Mouse (Mus musculus) lung, postnatal 0 days (tissue): ENCODE data around the gene Gprc5a. TPM values are rescaled to one million over a fixed set of nuclear protein-coding genes. Genes with fewer than 3 reads are reported as not detected.

Experiments used
- ATAC-seq: fragments of 200-750 bp; cut with Nextera tagmentation; 2 replicates; pipeline ENCODE4 v1.8.0; 2017; ENCODE audit warnings: moderate library complexity
- DNase-seq: peaks from one replicate; pipeline ENCODE4 v3.0.0-alpha.2; 2016; ENCODE audit warnings: low spot score
- H3K27ac ChIP-seq: fragments of 300-500 bp; sonication (generic); 2 replicates; pipeline ENCODE4 v1.5.1; 2014; ENCODE audit warnings: antibody characterized with exemption, mild to moderate bottlenecking, low read length, mixed read lengths
- H3K27me3 ChIP-seq: fragments of 300-500 bp; sonication (generic); replicated peaks from 2 replicates; pipeline ENCODE4 v1.6.1; 2014; ENCODE audit warnings: low read length, mixed read lengths; ENCODE audit not compliant: insufficient read depth
- H3K36me3 ChIP-seq: fragments of 300-500 bp; sonication (generic); 2 replicates; pipeline ENCODE4 v1.6.1; 2014; ENCODE audit warnings: low read length, mixed read lengths; ENCODE audit not compliant: insufficient read depth
- H3K4me1 ChIP-seq: fragments of 300-500 bp; sonication (generic); 2 replicates; pipeline ENCODE4 v1.6.1; 2014; ENCODE audit warnings: antibody characterized with exemption, low read depth, low read length, mixed read lengths; ENCODE audit not compliant: insufficient read depth
- H3K4me2 ChIP-seq: fragments of 300-500 bp; sonication (generic); replicated peaks from 2 replicates; pipeline ENCODE4 v1.6.1; 2014; ENCODE audit warnings: low read depth, mild to moderate bottlenecking, low read length, moderate library complexity, mixed read lengths
- H3K4me3 ChIP-seq: fragments of 300-500 bp; sonication (generic); 2 replicates; pipeline ENCODE4 v1.5.1; 2014; ENCODE audit warnings: low read depth, low read length
- H3K9ac ChIP-seq: fragments of 300-500 bp; sonication (generic); replicated peaks from 2 replicates; pipeline ENCODE4 v1.6.1; 2014; ENCODE audit warnings: low read depth, mild to moderate bottlenecking
- H3K9me3 ChIP-seq: fragments of 300-500 bp; sonication (generic); 2 replicates; pipeline ENCODE4 v1.6.1; 2016; ENCODE audit warnings: low read length, mixed read lengths
- CTCF ChIP-seq: IDR thresholded peaks from 2 replicates; pipeline ENCODE4 v1.5.1; 2016; ENCODE audit warnings: antibody characterized with exemption, mild to moderate bottlenecking
- EP300 ChIP-seq: IDR thresholded peaks from 2 replicates; pipeline ENCODE4 v1.6.1; 2016; ENCODE audit warnings: antibody characterized with exemption, mild to moderate bottlenecking, control low read depth
- WGBS: fragments of 180-500 bp; shearing (Covaris S2); extraction: QIAGEN DNeasy Blood & Tissue Kit; methylation state at CpG from one replicate; pipeline ENCODE4 v1.1.7; 2014; 5-methylcytosine and 5-hydroxymethylcytosine counted together
- polyA plus RNA-seq: library from polyadenylated mRNA; unstranded; fragments of >200 nt; fragmentation: Nextera tagmentation; extraction: Ambion mirVana; gene quantifications from 2 replicates; pipeline ENCODE4 v1.2.1, GENCODE M21; 2015

The Gprc5a gene
- polyA plus RNA-seq, 1 experiment from 2014 or later, result 607 TPM

DNA sequence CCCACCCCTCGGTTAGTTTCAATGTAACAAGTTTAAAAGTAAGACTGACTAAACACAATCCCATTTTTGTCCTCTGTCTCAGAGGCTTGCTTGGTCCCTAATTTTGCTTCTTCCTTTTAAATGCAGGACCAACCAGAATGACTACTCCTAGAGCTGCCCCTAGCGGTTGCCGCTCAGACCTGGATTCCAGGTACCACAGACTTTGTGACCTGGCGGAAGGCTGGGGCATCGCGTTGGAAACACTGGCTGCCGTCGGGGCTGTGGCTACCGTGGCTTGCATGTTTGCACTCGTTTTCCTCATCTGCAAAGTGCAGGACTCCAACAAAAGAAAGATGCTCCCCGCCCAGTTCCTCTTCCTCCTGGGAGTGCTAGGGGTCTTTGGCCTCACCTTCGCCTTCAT lies 13.0 kb downstream of the Gprc5a start:
- no peak for TF ChIP-seq EP300
- peak; percentile 42; the same call in 1 of the 2 replicates for TF ChIP-seq CTCF
- peaks cover 8% of the 10 kb centered on the region for H3K36me3 ChIP-seq
- H3K27ac ChIP-seq, result no peak overlapping the region
- no peaks in the 10 kb centered on the region for H3K27me3 ChIP-seq
- no peak overlapping the region for H3K4me2 ChIP-seq
- H3K4me1 ChIP-seq, result no peaks in the 10 kb centered on the region
- H3K9me3 ChIP-seq, result no peaks in the 10 kb centered on the region
- DNase-seq (no peak), ATAC-seq (no peak)
- 44% methylated on average over 12 of the region's 12 CpGs for WGBS
- H3K4me3 ChIP-seq, result no peak overlapping the region
- H3K9ac ChIP-seq, result no peak overlapping the region

GRCm38 (mm10) chr6:135083991-135084502 lies 18.6 kb downstream of the Gprc5a start:
- peaks cover under 1% of the 10 kb centered on the region; the same call in 1 of the 2 replicates for H3K36me3 ChIP-seq
- no peaks in the 10 kb centered on the region for H3K27me3 ChIP-seq
- no peak overlapping the region for H3K27ac ChIP-seq
- H3K4me1 ChIP-seq, result no peaks in the 10 kb centered on the region
- TF ChIP-seq EP300 (no peak), CTCF (no peak)
- H3K4me2 ChIP-seq, result no peak overlapping the region
- ATAC-seq, result no peak
- no peak overlapping the region for H3K4me3 ChIP-seq
- no peak for DNase-seq
- no peaks in the 10 kb centered on the region for H3K9me3 ChIP-seq
- 61% methylated on average over 10 of the region's 10 CpGs for WGBS
- H3K9ac ChIP-seq, result no peak overlapping the region

DNA sequence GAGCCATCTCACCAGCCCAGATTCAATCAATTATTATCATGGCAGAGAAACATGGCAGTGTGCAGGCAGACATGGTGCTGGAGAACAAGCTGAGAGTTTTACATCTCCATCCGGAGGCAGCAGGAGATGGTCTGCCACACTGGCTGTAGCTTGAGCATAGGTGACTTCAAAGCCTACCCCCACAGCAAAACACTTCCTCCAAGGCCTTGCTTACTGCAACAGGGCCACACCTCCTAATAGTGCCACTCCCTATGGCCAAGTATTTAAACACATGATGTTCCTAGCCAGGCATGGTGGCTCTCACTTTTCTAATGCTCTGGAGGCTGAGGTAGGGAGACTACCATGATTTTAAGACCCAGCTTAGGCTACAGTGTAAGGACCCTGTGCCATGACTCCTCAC lies 20.3 kb downstream of the Gprc5a start:
- no peak for DNase-seq
- H3K36me3 ChIP-seq, result no peaks in the 10 kb centered on the region
- no peak overlapping the region for H3K4me2 ChIP-seq
- H3K9me3 ChIP-seq, result no peaks in the 10 kb centered on the region
- no peak overlapping the region for H3K4me3 ChIP-seq
- 86% methylated on average over 1 of the region's 1 CpGs for WGBS
- H3K9ac ChIP-seq, result no peak overlapping the region
- TF ChIP-seq EP300 (no peak), CTCF (no peak)
- ATAC-seq, result peak; percentile 8
- H3K27ac ChIP-seq, result no peak overlapping the region
- H3K27me3 ChIP-seq, result no peaks in the 10 kb centered on the region
- H3K4me1 ChIP-seq, result no peaks in the 10 kb centered on the region

DNA sequence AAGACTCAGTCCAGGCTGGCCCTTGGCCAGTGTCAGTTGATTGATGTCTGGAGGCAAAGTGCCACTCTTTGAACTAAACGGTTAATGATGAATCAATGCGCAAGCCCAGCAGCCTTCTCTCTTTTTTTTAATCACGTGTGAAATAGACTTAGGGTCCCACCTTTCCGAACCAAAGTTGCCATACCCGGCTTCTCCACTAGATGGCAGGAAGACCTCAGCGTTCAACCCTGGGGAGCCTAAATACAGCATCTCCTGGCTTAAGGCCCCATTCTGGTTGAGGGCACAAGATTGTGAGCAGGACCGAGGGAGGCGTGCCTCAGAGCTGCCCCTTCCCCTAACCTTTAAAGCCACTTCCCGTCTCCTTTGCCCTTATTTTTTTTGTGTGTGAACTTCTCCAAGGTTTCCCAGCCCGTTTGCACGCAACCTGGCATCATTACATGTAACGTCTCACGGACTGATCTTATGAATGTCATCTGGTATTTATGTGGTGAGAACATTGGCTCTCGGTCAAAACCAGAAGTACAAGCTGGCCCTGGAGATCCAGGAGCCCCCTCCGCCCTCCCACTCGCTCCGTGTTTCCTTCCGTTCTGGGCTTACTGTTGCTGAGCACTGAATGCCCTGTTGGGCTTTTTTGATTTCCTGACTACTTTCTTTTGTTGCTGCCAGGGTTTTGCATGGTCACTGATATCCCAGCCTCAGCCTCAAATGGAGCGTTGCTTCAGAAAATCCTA lies 22.4 kb downstream of the Gprc5a start:
- peak; percentile 61 for ATAC-seq
- no peaks in the 10 kb centered on the region for H3K9me3 ChIP-seq
- H3K4me2 ChIP-seq, result peak overlapping the region; percentile 39
- H3K27me3 ChIP-seq, result no peaks in the 10 kb centered on the region
- no peaks in the 10 kb centered on the region for H3K36me3 ChIP-seq
- H3K9ac ChIP-seq, result no peak overlapping the region
- peak; percentile 80 for DNase-seq
- WGBS, result 18% methylated on average over 19 of the region's 19 CpGs
- peak overlapping the region; percentile 15; the same call in 1 of the 2 replicates for H3K4me3 ChIP-seq
- no peaks in the 10 kb centered on the region for H3K4me1 ChIP-seq
- 0 out of 2 replicates have a peak overlapping the region, but pooled peaks have one; percentile 26 for H3K27ac ChIP-seq
- TF ChIP-seq CTCF (peak; percentile 87), EP300 (peak; percentile 42; the same call in 1 of the 2 replicates)

DNA sequence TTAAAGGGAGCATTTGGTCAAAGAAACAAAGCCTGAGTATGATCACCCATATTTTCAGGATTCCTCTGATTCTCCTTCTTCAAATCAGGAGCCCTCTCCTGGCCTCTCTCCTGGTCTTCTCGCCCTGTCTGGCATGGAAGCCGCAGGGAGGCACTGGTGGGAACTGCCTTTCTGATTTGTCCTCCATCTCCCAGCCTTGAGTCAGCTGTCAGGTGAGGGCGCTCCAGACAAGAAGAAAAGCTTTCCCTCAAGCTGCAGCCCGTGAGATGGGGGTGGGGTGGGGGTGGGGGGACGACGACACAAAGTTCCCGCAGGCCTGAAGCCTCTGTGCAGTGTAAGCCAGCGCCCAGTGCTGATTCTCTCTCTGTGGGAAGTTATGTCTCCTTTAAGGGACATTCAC lies 24.3 kb downstream of the Gprc5a start:
- no peak overlapping the region for H3K4me3 ChIP-seq
- H3K9me3 ChIP-seq, result no peaks in the 10 kb centered on the region
- 37% methylated on average over 7 of the region's 8 CpGs for WGBS
- no peak for ATAC-seq
- no peak for DNase-seq
- H3K27me3 ChIP-seq, result no peaks in the 10 kb centered on the region
- H3K9ac ChIP-seq, result no peak overlapping the region
- H3K27ac ChIP-seq, result no peak overlapping the region
- H3K4me2 ChIP-seq, result no peak overlapping the region
- H3K36me3 ChIP-seq, result no peaks in the 10 kb centered on the region
- TF ChIP-seq CTCF, result peak; percentile 48
- no peak for TF ChIP-seq EP300
- no peaks in the 10 kb centered on the region for H3K4me1 ChIP-seq

DNA sequence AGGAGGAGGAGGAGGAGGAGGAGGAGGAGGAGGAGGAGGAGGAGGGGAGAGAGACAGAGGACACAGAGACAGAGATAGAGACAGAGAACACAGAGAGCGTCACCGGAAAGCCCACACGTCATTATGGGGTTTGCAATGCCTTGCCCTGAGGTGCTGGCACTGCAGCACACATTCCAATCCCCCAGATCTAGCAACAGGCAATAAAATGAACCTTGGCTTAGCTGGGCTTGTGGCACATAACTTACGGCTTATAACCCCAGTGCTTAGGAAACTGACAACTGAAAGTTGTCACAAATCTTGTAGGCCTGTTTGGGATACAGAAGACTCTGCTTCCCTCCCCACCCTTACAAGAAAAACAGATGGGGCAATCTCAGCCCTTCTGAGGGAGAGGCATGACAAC lies 25.2 kb downstream of the Gprc5a start:
- Histone ChIP-seq H3K4me1 (no peaks in the 10 kb centered on the region), H3K27me3 (no peaks in the 10 kb centered on the region), H3K9me3 (no peaks in the 10 kb centered on the region), H3K4me2 (no peak overlapping the region), H3K27ac (no peak overlapping the region), H3K4me3 (no peak overlapping the region), H3K36me3 (no peaks in the 10 kb centered on the region), H3K9ac (no peak overlapping the region)
- 62% methylated on average over 4 of the region's 4 CpGs for WGBS
- peak; percentile 16; the same call in 1 of the 2 replicates for ATAC-seq
- no peak for TF ChIP-seq EP300
- no peak for TF ChIP-seq CTCF
- peak; percentile 45 for DNase-seq
